In genomic region chr16:70935959-70936358, GRCm38 (mm10) we compare ENCODE assay signal across 28 mouse cellular contexts.
"Had no signal": no experiment of that assay in that cellular context is flagged by ENCODE, and none has a peak within 500 bp of the region (broad histone marks: within the 10 kb centered on the region; RNA-seq: fewer than 3 reads in every experiment).

No protein-coding gene starts in this region.

- H3K27ac ChIP-seq: limb, embryonic 10.5 days; limb, embryonic 12.5 days; limb, embryonic 13.5 days; limb, embryonic 15.5 days; liver, embryonic 12.5 days; liver, embryonic 13.5 days; liver, embryonic 14.5 days; liver, embryonic 15.5 days; lung, embryonic 15.5 days; macrophage; midbrain, embryonic 10.5 days; midbrain, embryonic 12.5 days; midbrain, embryonic 13.5 days; midbrain, embryonic 15.5 days; neural tube, embryonic 12.5 days had no signal

- H3K36me3 ChIP-seq: limb, embryonic 10.5 days; limb, embryonic 12.5 days; limb, embryonic 13.5 days; limb, embryonic 15.5 days; liver, embryonic 12.5 days; liver, embryonic 13.5 days; liver, embryonic 15.5 days; lung, embryonic 15.5 days; midbrain, embryonic 10.5 days; midbrain, embryonic 12.5 days; midbrain, embryonic 13.5 days; midbrain, embryonic 15.5 days; neural tube, embryonic 12.5 days had no signal

- H3K4me3 ChIP-seq: limb, embryonic 10.5 days; limb, embryonic 12.5 days; limb, embryonic 13.5 days; limb, embryonic 15.5 days; liver, embryonic 12.5 days; liver, embryonic 13.5 days; liver, embryonic 15.5 days; lung, embryonic 15.5 days; megakaryocyte, embryonic 14.5 days; midbrain, embryonic 10.5 days; midbrain, embryonic 12.5 days; midbrain, embryonic 13.5 days; midbrain, embryonic 15.5 days; myocyte; neural tube, embryonic 12.5 days had no signal

- DNase-seq: left cerebral cortex, postnatal 4 days; liver; liver, embryonic 13.5 days; liver, postnatal 0 days; lung, adult 18-20 months; lung, adult 2 months; lung, embryonic 14.5 days; lung, postnatal 10 days; lung, postnatal 14 days; lung, postnatal 36 days; lung, postnatal 4 days; midbrain, embryonic 14.5 days had no signal

- H3K9ac ChIP-seq: limb, embryonic 12.5 days; limb, embryonic 13.5 days; limb, embryonic 15.5 days; liver, embryonic 12.5 days; liver, embryonic 13.5 days; liver, embryonic 14.5 days; liver, embryonic 15.5 days; liver, postnatal 0 days; lung, embryonic 14.5 days; lung, embryonic 15.5 days; midbrain, embryonic 12.5 days; midbrain, embryonic 13.5 days; midbrain, embryonic 15.5 days; neural tube, embryonic 12.5 days had no signal

- H3K4me1 ChIP-seq: limb, embryonic 10.5 days; limb, embryonic 12.5 days; limb, embryonic 13.5 days; limb, embryonic 15.5 days; liver, embryonic 12.5 days; liver, embryonic 13.5 days; liver, embryonic 15.5 days; lung, embryonic 15.5 days; megakaryocyte, embryonic 14.5 days; midbrain, embryonic 10.5 days; midbrain, embryonic 12.5 days; midbrain, embryonic 13.5 days; midbrain, embryonic 15.5 days; neural tube, embryonic 12.5 days had no signal

- H3K27me3 ChIP-seq: limb, embryonic 12.5 days; limb, embryonic 13.5 days; limb, embryonic 15.5 days; liver, embryonic 12.5 days; liver, embryonic 13.5 days; liver, embryonic 15.5 days; lung, embryonic 15.5 days; megakaryocyte, embryonic 14.5 days; midbrain, embryonic 12.5 days; midbrain, embryonic 13.5 days; midbrain, embryonic 15.5 days; neural tube, embryonic 12.5 days had no signal

- H3K9me3 ChIP-seq: limb, embryonic 10.5 days; limb, embryonic 15.5 days; liver, embryonic 13.5 days; liver, embryonic 15.5 days; lung, embryonic 15.5 days; megakaryocyte, embryonic 14.5 days; neural tube, embryonic 12.5 days had no signal
